Mouse (Mus musculus) lung, adult 2 months (tissue): Measurements from ENCODE around the gene Rimkla.

Source experiments
- CTCF ChIP-seq: fragments of 200-500 bp; IDR thresholded peaks from 2 replicates; pipeline ENCODE4 v1.5.1; 2011; ENCODE audit warnings: mild to moderate bottlenecking, low read length, control low read depth; ENCODE audit not compliant: insufficient read depth
- POLR2A ChIP-seq: fragments of 200-500 bp; IDR thresholded peaks from 2 replicates; pipeline ENCODE4 v1.6.1; 2011; ENCODE audit warnings: low read depth, mild to moderate bottlenecking, control low read depth, low read length, borderline replicate concordance; ENCODE audit errors: extremely low read depth

DNA sequence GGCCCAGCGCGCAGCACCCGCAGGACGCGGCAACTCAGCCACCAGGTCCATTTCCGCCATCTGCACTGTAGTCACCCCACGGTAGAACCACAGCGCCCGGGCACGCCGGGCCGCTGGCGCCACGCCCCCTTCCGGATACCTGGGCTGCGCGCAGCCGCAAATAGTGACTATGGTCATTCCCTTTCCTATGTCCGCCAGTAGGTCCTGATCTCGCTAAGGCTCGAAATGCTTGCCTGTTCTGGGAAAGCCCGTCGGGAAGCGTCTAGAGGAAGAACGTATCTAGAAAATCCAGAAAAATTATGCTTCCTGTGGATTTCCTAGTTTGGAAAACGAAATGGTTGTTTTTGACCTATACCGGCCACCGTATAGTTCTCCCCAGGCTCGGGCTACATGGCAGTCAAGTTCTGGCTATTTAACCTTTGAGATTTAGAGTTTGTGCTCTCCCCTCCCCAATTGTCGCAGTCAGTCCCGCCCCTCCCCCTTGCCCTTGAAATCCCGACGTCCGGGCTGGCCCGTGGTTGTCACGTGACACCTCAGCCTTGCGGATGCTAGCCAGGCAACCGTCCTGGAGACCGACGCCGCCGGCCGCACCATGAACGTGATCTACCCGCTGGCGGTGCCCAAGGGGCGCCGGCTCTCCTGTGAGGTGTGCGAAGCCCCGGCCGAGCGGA, 70.0 kb downstream of the Rimkla start, which contains the start of the genes Ppcs and Zmynd12:
- TF ChIP-seq POLR2A (peak; percentile 46; the same call in 1 of the 2 replicates), CTCF (no peak)
